Mouse (Mus musculus) heart, embryonic 12.5 days (tissue): Measurements from ENCODE around the gene Pik3r6. TPM values are rescaled to one million over a fixed set of nuclear protein-coding genes. Genes with fewer than 3 reads are reported as not detected.

Experiments used
- ATAC-seq: fragments of 200-750 bp; cut with Nextera tagmentation; 2 replicates; pipeline ENCODE4 v1.8.0; 2017; ENCODE audit warnings: moderate TSS enrichment, moderate library complexity; ENCODE audit not compliant: insufficient number of reproducible peaks, low FRiP score
- H3K27ac ChIP-seq: fragments of 300-500 bp; sonication (generic); 2 replicates; pipeline ENCODE4 v1.5.1; 2016; ENCODE audit warnings: mild to moderate bottlenecking, moderate library complexity; ENCODE audit not compliant: poor library complexity, severe bottlenecking
- H3K27me3 ChIP-seq: fragments of 300-500 bp; sonication (generic); replicated peaks from 2 replicates; pipeline ENCODE4 v1.6.1; 2016; ENCODE audit warnings: mild to moderate bottlenecking, moderate library complexity
- H3K36me3 ChIP-seq: fragments of 300-500 bp; sonication (generic); 2 replicates; pipeline ENCODE4 v1.6.1; 2016; ENCODE audit warnings: mild to moderate bottlenecking, moderate library complexity
- H3K4me1 ChIP-seq: fragments of 300-500 bp; sonication (generic); replicated peaks from 2 replicates; pipeline ENCODE4 v1.6.1; 2016; ENCODE audit warnings: mild to moderate bottlenecking
- H3K4me2 ChIP-seq: fragments of 300-500 bp; sonication (generic); 2 replicates; pipeline ENCODE4 v1.6.1; 2016; ENCODE audit warnings: mild to moderate bottlenecking, moderate library complexity
- H3K4me3 ChIP-seq: fragments of 300-500 bp; sonication (generic); 2 replicates; pipeline ENCODE4 v1.5.1; 2016; ENCODE audit warnings: mild to moderate bottlenecking
- H3K9ac ChIP-seq: fragments of 300-500 bp; sonication (generic); 2 replicates; pipeline ENCODE4 v1.6.1; 2016; ENCODE audit warnings: mild to moderate bottlenecking, moderate library complexity
- H3K9me3 ChIP-seq: fragments of 300-500 bp; sonication (generic); replicated peaks from 2 replicates; pipeline ENCODE4 v1.6.1; 2016; ENCODE audit warnings: mild to moderate bottlenecking, moderate library complexity
- WGBS: fragments of 180-500 bp; shearing (Covaris S2); methylation state at CpG from one replicate; pipeline ENCODE4 v1.1.7; 2016; 5-methylcytosine and 5-hydroxymethylcytosine counted together
- polyA plus RNA-seq: library from polyadenylated mRNA; unstranded; fragments of >200 nt; fragmentation: Nextera tagmentation; extraction: Ambion mirVana; gene quantifications from 2 replicates; pipeline ENCODE4 v1.2.1, GENCODE M21; 2016

The Pik3r6 gene
- polyA plus RNA-seq, 1 experiment from 2014 or later: 2.1 TPM

- Histone ChIP-seq H3K9ac (no peak overlapping the region), H3K4me1 (peaks cover 4% of the 10 kb centered on the region; the same call in 1 of the 2 replicates), H3K27ac (no peak overlapping the region), H3K4me3 (no peak overlapping the region), H3K27me3 (no peaks in the 10 kb centered on the region), H3K36me3 (no peaks in the 10 kb centered on the region), H3K4me2 (no peak overlapping the region), H3K9me3 (no peaks in the 10 kb centered on the region)
- WGBS: 40% methylated on average over 6 of the region's 6 CpGs
- ATAC-seq: no peak
Measured at GRCm38 (mm10) chr11:68580566-68580965, 77.7 kb downstream of the Pik3r6 start.

GRCm38 (mm10) chr11:68583225-68583624 is 80.4 kb downstream of the Pik3r6 start:
- 84% methylated on average over 13 of the region's 13 CpGs for WGBS
- no peak for ATAC-seq

DNA sequence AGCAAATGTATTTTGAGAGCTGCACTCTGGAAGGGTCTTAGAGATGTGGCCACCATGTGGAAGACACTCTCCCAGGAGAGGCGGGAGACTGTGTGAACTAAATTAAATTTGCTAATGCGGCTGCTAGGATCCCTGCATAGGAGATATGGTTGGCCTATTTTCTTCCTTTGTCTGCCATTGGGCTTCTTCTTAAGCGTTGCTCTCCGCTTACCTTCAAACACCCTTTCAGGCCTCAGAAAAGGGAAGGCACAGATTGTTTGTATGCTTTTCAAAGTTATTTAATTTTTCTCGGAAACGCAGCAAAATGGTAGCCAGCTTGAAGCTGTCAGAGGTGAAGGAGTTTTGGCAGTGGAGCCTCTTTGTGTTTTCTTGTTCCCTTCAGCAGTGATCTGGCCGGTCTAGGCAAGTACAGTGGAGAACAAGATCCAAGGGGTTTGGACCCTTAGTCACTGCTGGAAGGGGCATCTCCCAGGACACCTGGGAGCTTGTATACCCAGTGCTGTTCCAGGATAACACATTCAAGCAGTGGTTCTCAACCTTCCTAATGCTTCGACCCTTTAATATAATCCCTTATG is 81.2 kb downstream of the Pik3r6 start:
- no peak overlapping the region for H3K9ac ChIP-seq
- H3K36me3 ChIP-seq: no peaks in the 10 kb centered on the region
- H3K27me3 ChIP-seq: no peaks in the 10 kb centered on the region
- no peak overlapping the region for H3K4me3 ChIP-seq
- H3K4me1 ChIP-seq: peaks cover 4% of the 10 kb centered on the region; the same call in 1 of the 2 replicates
- no peak for ATAC-seq
- H3K4me2 ChIP-seq: no peak overlapping the region
- H3K9me3 ChIP-seq: no peaks in the 10 kb centered on the region
- no peak overlapping the region for H3K27ac ChIP-seq
- WGBS: 70% methylated on average over 8 of the region's 8 CpGs

More at GRCm38 (mm10) chr11:68583225-68583624, 80.4 kb downstream of the Pik3r6 start:
- Histone ChIP-seq H3K4me1 (peaks cover 4% of the 10 kb centered on the region; the same call in 1 of the 2 replicates), H3K9ac (no peak overlapping the region), H3K9me3 (no peaks in the 10 kb centered on the region), H3K36me3 (no peaks in the 10 kb centered on the region), H3K27ac (no peak overlapping the region), H3K27me3 (no peaks in the 10 kb centered on the region), H3K4me2 (no peak overlapping the region), H3K4me3 (no peak overlapping the region)

DNA sequence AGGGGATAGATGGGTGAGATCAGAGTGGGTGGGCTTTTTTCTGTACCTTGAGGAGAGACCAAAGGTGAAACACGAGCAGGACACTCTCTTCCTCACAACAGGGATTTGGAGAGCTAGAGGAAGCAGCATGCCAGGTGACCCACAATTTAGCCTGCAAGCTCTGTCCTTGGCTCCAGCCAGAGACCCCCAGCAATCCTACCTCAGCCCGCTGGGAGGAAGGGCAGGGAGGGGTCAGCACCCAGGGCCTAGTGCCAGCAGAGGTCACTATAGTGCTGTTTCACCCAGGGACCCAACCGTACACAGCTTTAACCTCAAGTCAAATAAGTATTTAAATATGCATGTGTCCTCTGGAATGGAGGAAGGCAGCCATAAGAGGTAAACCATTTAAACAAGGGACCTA is 83.1 kb downstream of the Pik3r6 start:
- H3K27ac ChIP-seq: no peak overlapping the region
- H3K9me3 ChIP-seq: no peaks in the 10 kb centered on the region
- H3K9ac ChIP-seq: no peak overlapping the region
- WGBS: 17% methylated on average over 3 of the region's 3 CpGs
- no peak overlapping the region for H3K4me3 ChIP-seq
- no peaks in the 10 kb centered on the region for H3K36me3 ChIP-seq
- no peak overlapping the region for H3K4me2 ChIP-seq
- no peaks in the 10 kb centered on the region for H3K27me3 ChIP-seq
- H3K4me1 ChIP-seq: peaks cover 11% of the 10 kb centered on the region
- ATAC-seq: peak; percentile 65; the same call in 1 of the 2 replicates

DNA sequence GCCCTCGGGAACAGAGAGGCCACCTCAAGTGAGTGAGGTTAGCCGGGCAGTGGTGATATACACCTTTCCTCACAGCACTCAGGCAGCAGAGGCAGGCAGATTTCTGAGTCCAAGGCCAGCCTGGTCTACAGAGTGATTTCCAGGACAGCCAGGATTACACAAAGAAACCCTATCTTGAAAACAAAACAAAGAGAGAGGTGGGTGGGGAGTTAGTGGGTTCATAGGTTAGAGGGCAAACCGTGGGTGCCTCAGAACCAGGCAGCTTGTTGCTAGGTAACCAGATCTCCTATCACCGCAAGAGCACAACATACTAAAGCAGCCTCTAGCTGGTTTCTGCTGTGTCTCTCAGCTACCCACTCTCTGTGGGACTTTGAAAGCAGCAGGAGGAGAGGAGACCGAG is 83.9 kb downstream of the Pik3r6 start, which contains the start of gene Ccdc42:
Ccdc42 (plus strand) TSS at position 301 of the 400 bp plus-strand sequence.
- H3K4me3 ChIP-seq: no peak within 1 kb of the TSS

DNA sequence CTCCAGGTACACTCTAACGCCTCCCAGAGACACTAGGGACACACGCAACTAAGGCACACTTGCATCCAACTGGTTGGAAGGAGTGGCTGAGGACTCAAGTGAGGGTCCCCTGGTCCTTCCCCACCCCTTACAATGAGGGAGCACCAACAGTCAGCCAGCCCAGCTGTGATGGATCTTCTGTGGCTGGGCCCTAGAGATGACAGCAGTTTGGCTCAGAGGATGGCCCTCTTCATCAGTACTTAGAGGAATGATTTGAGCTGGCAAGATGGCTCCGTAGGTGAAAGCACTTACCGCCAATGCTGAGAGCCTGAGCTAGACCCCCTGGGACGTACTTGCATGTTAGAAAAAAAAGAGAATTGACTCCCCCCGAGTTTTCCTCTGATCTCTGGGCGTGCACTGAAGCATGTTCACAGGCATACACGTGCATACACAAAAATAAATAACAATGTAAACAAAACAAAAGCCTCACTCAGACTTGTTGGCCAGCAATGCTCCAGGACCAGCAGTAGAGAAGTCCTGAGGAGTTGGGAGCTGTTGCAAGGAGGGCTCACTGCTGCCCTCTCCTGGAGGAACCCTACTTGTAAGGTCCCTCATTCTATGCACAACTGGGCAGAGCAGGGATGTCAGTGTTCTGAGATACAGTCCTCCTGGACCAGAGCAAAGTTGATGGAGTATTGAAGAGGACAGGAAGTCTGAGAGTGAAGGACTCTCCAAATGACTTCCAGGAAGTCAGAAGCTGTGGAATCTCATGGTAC is 86.4 kb downstream of the Pik3r6 start:
- H3K27ac ChIP-seq: no peak overlapping the region
- H3K27me3 ChIP-seq: no peaks in the 10 kb centered on the region
- peaks cover 42% of the 10 kb centered on the region for H3K4me1 ChIP-seq
- H3K9ac ChIP-seq: no peak overlapping the region
- no peaks in the 10 kb centered on the region for H3K36me3 ChIP-seq
- no peak overlapping the region for H3K4me2 ChIP-seq
- no peaks in the 10 kb centered on the region for H3K9me3 ChIP-seq
- no peak overlapping the region for H3K4me3 ChIP-seq
- ATAC-seq: peak; percentile 40; the same call in 1 of the 2 replicates
- WGBS: 63% methylated on average over 8 of the region's 8 CpGs

More for the DNA sequence above, 83.9 kb downstream of the Pik3r6 start, which contains the start of gene Ccdc42:
- Histone ChIP-seq H3K36me3 (no peaks in the 10 kb centered on the region), H3K27me3 (no peaks in the 10 kb centered on the region), H3K9ac (no peak within 1 kb of the TSS), H3K4me2 (no peak within 1 kb of the TSS), H3K27ac (no peak within 1 kb of the TSS), H3K4me1 (peaks cover 20% of the 10 kb centered on the region), H3K9me3 (no peaks in the 10 kb centered on the region)
- no peak for ATAC-seq
- 68% methylated on average over 5 of the region's 5 CpGs for WGBS

DNA sequence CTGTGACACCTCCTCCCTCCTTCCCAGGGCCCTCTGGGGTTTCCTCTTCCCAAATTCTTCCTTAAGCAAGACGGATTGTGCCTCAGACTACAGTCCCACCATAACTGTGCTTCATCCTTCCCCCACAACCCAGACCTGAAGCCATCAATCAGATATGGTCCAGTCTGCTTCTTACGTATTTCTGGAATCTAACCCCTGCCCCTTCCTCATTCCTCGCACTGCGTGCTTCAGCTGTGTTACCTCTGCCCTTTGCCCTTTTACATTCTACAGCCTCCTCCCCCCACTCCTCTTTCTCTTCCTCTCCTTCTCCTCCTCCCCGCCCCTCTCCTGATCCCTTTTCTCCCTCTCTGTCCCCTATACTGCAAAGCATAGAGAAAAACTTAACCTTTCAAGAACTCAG is 88.9 kb downstream of the Pik3r6 start:
- no peak for ATAC-seq
- Histone ChIP-seq H3K4me3 (no peak overlapping the region), H3K4me1 (peaks cover 46% of the 10 kb centered on the region), H3K27ac (peak overlapping the region; percentile 31; the same call in 1 of the 2 replicates), H3K4me2 (no peak overlapping the region), H3K27me3 (no peaks in the 10 kb centered on the region), H3K9me3 (no peaks in the 10 kb centered on the region), H3K36me3 (no peaks in the 10 kb centered on the region), H3K9ac (no peak overlapping the region)
- WGBS: 35% methylated on average over 5 of the region's 5 CpGs

DNA sequence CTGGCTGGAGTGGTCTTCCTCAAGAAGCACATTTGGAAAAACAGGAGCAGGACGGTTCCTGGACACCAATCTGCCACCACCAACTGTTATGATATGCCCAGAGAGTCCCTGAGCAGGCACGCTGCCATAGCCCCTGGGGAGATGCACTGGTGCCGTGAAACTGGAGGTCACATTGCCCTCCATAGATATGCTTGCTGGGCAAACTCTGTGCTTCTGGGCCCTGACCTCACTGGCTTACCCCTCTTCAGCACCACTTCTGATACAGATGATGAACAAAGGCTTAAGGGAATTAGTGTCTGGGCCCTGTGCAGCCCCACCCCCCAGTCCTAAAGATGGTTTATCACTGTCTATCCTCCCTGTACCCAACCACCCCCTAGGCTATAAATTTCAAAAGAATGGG is 90.4 kb downstream of the Pik3r6 start:
- no peaks in the 10 kb centered on the region for H3K9me3 ChIP-seq
- no peak for ATAC-seq
- H3K4me2 ChIP-seq: no peak overlapping the region
- H3K27me3 ChIP-seq: no peaks in the 10 kb centered on the region
- H3K4me3 ChIP-seq: no peak overlapping the region
- peak overlapping the region; percentile 57 for H3K27ac ChIP-seq
- no peak overlapping the region for H3K9ac ChIP-seq
- no peaks in the 10 kb centered on the region for H3K36me3 ChIP-seq
- 10% methylated on average over 3 of the region's 3 CpGs for WGBS
- H3K4me1 ChIP-seq: peaks cover 52% of the 10 kb centered on the region

DNA sequence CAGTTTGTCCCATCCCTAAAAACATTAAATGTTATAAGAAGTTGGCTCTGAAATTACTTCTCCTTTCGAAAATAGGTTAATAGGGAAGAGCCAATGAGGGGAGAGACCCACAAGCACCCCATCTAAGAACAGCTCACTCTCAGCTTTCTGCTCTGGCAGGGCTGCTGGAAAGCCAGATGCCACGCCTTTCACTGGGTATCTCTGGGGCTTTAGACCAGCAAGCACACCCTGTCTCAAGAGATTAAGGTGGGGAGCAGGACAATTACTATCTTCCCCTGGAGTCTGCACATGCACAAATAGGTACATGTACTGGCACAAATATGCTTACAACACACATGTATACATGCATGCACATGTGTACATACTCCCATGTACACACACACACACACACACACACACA is 95.1 kb downstream of the Pik3r6 start:
- Histone ChIP-seq H3K4me2 (no peak overlapping the region), H3K27ac (no peak overlapping the region), H3K9me3 (no peaks in the 10 kb centered on the region), H3K4me1 (peaks cover 59% of the 10 kb centered on the region), H3K4me3 (no peak overlapping the region), H3K9ac (no peak overlapping the region), H3K27me3 (no peaks in the 10 kb centered on the region), H3K36me3 (no peaks in the 10 kb centered on the region)
- no peak for ATAC-seq
- 89% methylated on average over 2 of the region's 2 CpGs for WGBS

- Histone ChIP-seq H3K9me3 (no peaks in the 10 kb centered on the region), H3K36me3 (no peaks in the 10 kb centered on the region), H3K9ac (no peak overlapping the region), H3K27ac (peak overlapping the region; percentile 97), H3K27me3 (no peaks in the 10 kb centered on the region), H3K4me1 (peaks cover 48% of the 10 kb centered on the region), H3K4me2 (no peak overlapping the region), H3K4me3 (no peak overlapping the region)
- ATAC-seq: peak; percentile 45; the same call in 1 of the 2 replicates
- WGBS: 16% methylated on average over 6 of the region's 6 CpGs
Measured at GRCm38 (mm10) chr11:68600551-68601021, 97.8 kb downstream of the Pik3r6 start.

DNA sequence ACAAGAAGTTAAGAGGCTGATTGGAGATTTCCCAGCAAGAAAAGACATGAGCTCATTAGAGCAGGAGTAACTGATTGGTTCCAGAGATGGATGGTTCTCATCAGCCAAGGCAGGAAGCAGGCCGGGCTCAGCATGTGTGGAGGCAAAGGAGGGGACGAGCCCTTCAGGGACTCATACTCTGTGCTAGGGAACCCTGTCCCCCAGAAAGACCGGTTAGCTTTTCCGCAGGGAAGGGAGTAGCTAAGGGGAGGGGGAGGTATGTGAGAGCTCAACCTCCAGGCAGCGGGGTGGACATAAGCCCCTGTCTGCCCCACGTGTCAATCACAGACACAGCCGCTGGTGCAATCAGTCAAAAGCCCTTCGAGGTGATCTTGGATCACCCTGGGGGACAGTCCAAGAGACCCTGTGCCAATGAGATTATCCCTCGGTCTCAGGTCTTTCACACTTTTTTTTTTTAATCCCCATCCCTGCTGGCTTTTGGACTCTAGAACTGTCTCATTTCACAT is 98.7 kb downstream of the Pik3r6 start:
- 0 out of 2 replicates have a peak, but pooled peaks have one; percentile 30 for ATAC-seq
- Histone ChIP-seq H3K27me3 (no peaks in the 10 kb centered on the region), H3K4me2 (peak overlapping the region; percentile 33; the same call in 1 of the 2 replicates), H3K4me1 (peaks cover 47% of the 10 kb centered on the region), H3K9me3 (no peaks in the 10 kb centered on the region), H3K36me3 (no peaks in the 10 kb centered on the region), H3K4me3 (no peak overlapping the region), H3K27ac (peak overlapping the region; percentile 97), H3K9ac (peak overlapping the region; percentile 21; the same call in 1 of the 2 replicates)
- WGBS: 7% methylated on average over 9 of the region's 9 CpGs
